Mouse (Mus musculus): ENCODE data around the gene Adrb1. TPM values are rescaled to one million over a fixed set of nuclear protein-coding genes. Genes with fewer than 3 reads are reported as not detected.

Gene Adrb1
- polyA plus RNA-seq, 1 experiment = 6.6 TPM

DNA sequence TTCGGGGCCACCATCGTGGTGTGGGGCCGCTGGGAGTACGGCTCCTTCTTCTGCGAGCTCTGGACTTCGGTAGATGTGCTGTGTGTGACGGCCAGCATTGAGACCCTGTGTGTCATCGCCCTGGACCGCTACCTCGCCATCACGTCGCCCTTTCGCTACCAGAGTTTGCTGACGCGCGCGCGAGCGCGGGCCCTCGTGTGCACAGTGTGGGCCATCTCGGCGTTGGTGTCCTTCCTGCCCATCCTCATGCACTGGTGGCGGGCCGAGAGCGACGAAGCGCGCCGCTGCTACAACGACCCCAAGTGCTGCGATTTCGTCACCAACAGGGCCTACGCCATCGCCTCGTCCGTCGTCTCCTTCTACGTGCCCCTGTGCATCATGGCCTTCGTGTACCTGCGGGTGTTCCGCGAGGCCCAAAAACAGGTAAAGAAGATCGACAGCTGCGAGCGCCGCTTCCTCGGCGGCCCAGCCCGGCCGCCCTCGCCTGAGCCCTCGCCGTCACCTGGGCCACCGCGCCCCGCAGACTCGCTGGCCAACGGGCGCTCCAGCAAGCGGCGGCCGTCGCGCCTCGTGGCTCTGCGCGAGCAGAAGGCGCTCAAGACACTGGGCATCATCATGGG, 822 bp downstream of the Adrb1 start:
- Histone ChIP-seq H3K27ac (ENCODE audit: control insufficient read depth, insufficient read depth, low read length) (no peak overlapping the region), H3K4me1 (replicated peaks; ENCODE audit: control insufficient read depth, insufficient read depth, low read length) (peaks cover 11% of the 10 kb centered on the region; the same call in 1 of the 2 replicates), H3K27me3 (ENCODE audit: control insufficient read depth, insufficient read depth, low read length) (peaks cover 28% of the 10 kb centered on the region), H3K4me3 (ENCODE audit: control insufficient read depth, insufficient read depth, low read length) (peak overlapping the region; percentile 27), H3K36me3 (ENCODE audit: control insufficient read depth, insufficient read depth, low read length) (no peaks in the 10 kb centered on the region)
- DNase-seq = peak; percentile 4
- WGBS = 8% methylated on average over 69 of the region's 69 CpGs
- TF ChIP-seq POLR2A (IDR thresholded peaks at IDR 0.05; ENCODE audit: control insufficient read depth, extremely low read depth, insufficient read depth, low read length, poor library complexity) = no peak
- TF ChIP-seq CTCF (IDR thresholded peaks at IDR 0.05; ENCODE audit: borderline replicate concordance, control insufficient read depth, extremely low read depth, insufficient read depth, low read length, poor library complexity) = no peak

DNA sequence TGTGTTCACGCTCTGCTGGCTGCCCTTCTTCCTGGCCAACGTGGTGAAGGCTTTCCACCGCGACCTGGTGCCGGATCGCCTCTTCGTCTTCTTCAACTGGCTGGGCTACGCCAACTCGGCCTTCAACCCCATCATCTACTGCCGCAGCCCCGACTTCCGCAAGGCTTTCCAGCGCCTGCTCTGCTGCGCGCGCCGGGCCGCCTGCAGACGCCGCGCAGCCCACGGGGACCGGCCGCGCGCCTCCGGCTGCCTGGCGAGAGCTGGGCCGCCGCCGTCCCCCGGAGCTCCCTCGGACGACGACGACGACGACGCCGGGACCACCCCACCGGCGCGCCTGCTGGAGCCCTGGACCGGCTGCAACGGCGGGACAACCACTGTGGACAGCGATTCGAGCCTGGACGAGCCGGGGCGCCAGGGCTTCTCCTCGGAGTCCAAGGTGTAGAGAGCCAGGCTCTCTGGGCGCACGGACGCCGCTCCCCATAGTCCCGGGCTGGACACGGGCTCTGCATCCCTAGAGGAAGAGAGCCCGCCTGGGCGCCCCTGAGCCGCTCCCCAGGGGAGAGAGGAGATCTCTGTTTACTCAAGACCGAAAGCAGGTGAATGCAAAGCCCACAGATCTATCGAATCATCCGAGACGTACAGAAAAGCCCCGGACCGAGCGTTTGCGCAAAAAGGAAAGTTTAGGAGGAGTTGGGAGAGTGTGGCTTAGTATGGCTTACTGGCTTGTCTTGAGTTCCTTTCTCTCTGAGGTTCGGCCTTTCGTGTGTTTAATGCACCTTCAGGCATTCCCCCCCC, 1.5 kb downstream of the Adrb1 start:
- peaks cover 28% of the 10 kb centered on the region for H3K27me3 ChIP-seq (ENCODE audit: control insufficient read depth, insufficient read depth, low read length)
- H3K36me3 ChIP-seq (ENCODE audit: control insufficient read depth, insufficient read depth, low read length) = no peaks in the 10 kb centered on the region
- peak overlapping the region; percentile 27 for H3K4me3 ChIP-seq (ENCODE audit: control insufficient read depth, insufficient read depth, low read length)
- 2% methylated on average over 71 of the region's 71 CpGs for WGBS
- DNase-seq = peak; percentile 6
- TF ChIP-seq POLR2A (IDR thresholded peaks at IDR 0.05; ENCODE audit: control insufficient read depth, extremely low read depth, insufficient read depth, low read length, poor library complexity) = no peak
- TF ChIP-seq CTCF (IDR thresholded peaks at IDR 0.05; ENCODE audit: borderline replicate concordance, control insufficient read depth, extremely low read depth, insufficient read depth, low read length, poor library complexity) = no peak
- no peak overlapping the region for H3K27ac ChIP-seq (ENCODE audit: control insufficient read depth, insufficient read depth, low read length)
- peaks cover 11% of the 10 kb centered on the region; the same call in 1 of the 2 replicates for H3K4me1 ChIP-seq (replicated peaks; ENCODE audit: control insufficient read depth, insufficient read depth, low read length)

- H3K4me1 ChIP-seq (replicated peaks; ENCODE audit: control insufficient read depth, insufficient read depth, low read length) = peaks cover 11% of the 10 kb centered on the region; the same call in 1 of the 2 replicates
- H3K36me3 ChIP-seq (ENCODE audit: control insufficient read depth, insufficient read depth, low read length) = no peaks in the 10 kb centered on the region
- peaks cover 28% of the 10 kb centered on the region for H3K27me3 ChIP-seq (ENCODE audit: control insufficient read depth, insufficient read depth, low read length)
- WGBS = 10% methylated on average over 13 of the region's 13 CpGs
- H3K27ac ChIP-seq (ENCODE audit: control insufficient read depth, insufficient read depth, low read length) = no peak overlapping the region
- no peak for TF ChIP-seq POLR2A (IDR thresholded peaks at IDR 0.05; ENCODE audit: control insufficient read depth, extremely low read depth, insufficient read depth, low read length, poor library complexity)
- no peak for TF ChIP-seq CTCF (IDR thresholded peaks at IDR 0.05; ENCODE audit: borderline replicate concordance, control insufficient read depth, extremely low read depth, insufficient read depth, low read length, poor library complexity)
- peak overlapping the region; percentile 27; the same call in 1 of the 2 replicates for H3K4me3 ChIP-seq (ENCODE audit: control insufficient read depth, insufficient read depth, low read length)
- DNase-seq = no peak
Measured at GRCm38 (mm10) chr19:56724126-56724597, 2.2 kb downstream of the Adrb1 start.

DNA sequence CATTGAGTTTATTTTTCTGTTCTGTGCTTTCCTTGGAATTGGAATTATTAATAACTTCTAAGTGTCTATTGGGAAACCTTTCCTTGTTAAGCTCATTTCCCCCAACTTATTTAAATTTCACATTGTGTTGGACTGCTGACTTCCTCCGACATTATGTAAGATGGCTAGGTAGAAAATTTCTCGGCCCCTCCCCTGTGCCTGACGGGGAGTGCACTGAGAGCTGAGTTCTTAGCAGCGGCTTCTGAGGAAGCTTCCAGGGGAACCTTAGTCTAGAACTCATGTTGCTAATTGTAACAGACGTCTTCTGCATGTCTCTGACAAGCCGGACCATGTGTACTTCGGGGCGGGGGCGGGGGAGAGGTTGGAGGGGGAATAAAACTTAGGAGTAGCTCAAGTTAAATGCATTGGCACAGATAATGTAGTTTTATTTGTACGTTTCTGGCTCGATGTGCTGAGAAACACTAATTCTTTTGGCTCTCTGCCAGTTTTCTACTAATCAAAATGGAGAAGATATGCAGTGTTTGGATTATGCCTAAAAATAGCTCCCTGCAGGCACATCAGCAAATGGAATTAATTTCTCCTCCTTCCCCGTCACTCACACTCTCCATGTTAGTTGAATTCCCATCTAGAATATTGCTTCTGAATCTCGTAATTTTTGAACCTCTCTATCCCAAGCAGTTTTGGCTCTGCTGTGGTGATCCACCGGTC, 5.3 kb downstream of the Adrb1 start:
- WGBS = 69% methylated on average over 14 of the region's 14 CpGs
- Histone ChIP-seq H3K27ac (ENCODE audit: control insufficient read depth, insufficient read depth, low read length) (no peak overlapping the region), H3K4me1 (replicated peaks; ENCODE audit: control insufficient read depth, insufficient read depth, low read length) (peaks cover 11% of the 10 kb centered on the region; the same call in 1 of the 2 replicates), H3K36me3 (ENCODE audit: control insufficient read depth, insufficient read depth, low read length) (no peaks in the 10 kb centered on the region), H3K27me3 (ENCODE audit: control insufficient read depth, insufficient read depth, low read length) (peaks cover 18% of the 10 kb centered on the region), H3K4me3 (ENCODE audit: control insufficient read depth, insufficient read depth, low read length) (no peak overlapping the region)
- DNase-seq = no peak
- no peak for TF ChIP-seq POLR2A (IDR thresholded peaks at IDR 0.05; ENCODE audit: control insufficient read depth, extremely low read depth, insufficient read depth, low read length, poor library complexity)
- TF ChIP-seq CTCF (IDR thresholded peaks at IDR 0.05; ENCODE audit: borderline replicate concordance, control insufficient read depth, extremely low read depth, insufficient read depth, low read length, poor library complexity) = no peak

GRCm38 (mm10) chr19:56734033-56734572, 12.1 kb downstream of the Adrb1 start:
- no peak for DNase-seq
- 52% methylated on average over 7 of the region's 7 CpGs for WGBS
- Histone ChIP-seq H3K4me3 (ENCODE audit: control insufficient read depth, insufficient read depth, low read length) (no peak overlapping the region), H3K27me3 (ENCODE audit: control insufficient read depth, insufficient read depth, low read length) (no peaks in the 10 kb centered on the region), H3K36me3 (ENCODE audit: control insufficient read depth, insufficient read depth, low read length) (no peaks in the 10 kb centered on the region), H3K4me1 (replicated peaks; ENCODE audit: control insufficient read depth, insufficient read depth, low read length) (no peaks in the 10 kb centered on the region), H3K27ac (ENCODE audit: control insufficient read depth, insufficient read depth, low read length) (no peak overlapping the region)
- TF ChIP-seq POLR2A (IDR thresholded peaks at IDR 0.05; ENCODE audit: control insufficient read depth, extremely low read depth, insufficient read depth, low read length, poor library complexity) = no peak
- TF ChIP-seq CTCF (IDR thresholded peaks at IDR 0.05; ENCODE audit: borderline replicate concordance, control insufficient read depth, extremely low read depth, insufficient read depth, low read length, poor library complexity) = no peak

DNA sequence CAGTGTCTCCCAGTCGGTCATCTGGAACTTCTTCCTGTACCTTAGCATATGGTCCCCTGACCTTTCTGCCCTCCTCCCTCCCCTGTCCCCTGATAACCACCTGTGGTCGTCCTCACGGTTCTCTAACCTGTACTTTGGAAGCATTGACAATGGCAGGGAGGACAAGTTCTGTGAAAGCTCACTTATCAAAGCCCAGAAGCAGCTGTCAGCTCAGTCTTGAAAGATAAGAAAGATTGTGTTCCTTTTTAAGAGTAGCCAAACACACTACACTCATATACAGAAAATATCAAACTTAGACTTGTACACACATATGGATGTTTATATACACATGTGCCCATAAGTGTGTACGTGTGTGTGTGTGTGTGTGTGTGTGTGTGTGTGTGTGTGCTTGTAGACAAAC, 13.7 kb downstream of the Adrb1 start:
- no peak for TF ChIP-seq CTCF (IDR thresholded peaks at IDR 0.05; ENCODE audit: borderline replicate concordance, control insufficient read depth, extremely low read depth, insufficient read depth, low read length, poor library complexity)
- no peak for TF ChIP-seq POLR2A (IDR thresholded peaks at IDR 0.05; ENCODE audit: control insufficient read depth, extremely low read depth, insufficient read depth, low read length, poor library complexity)
- WGBS = 65% methylated on average over 4 of the region's 4 CpGs
- DNase-seq = no peak
- Histone ChIP-seq H3K36me3 (ENCODE audit: control insufficient read depth, insufficient read depth, low read length) (no peaks in the 10 kb centered on the region), H3K27ac (ENCODE audit: control insufficient read depth, insufficient read depth, low read length) (no peak overlapping the region), H3K4me1 (replicated peaks; ENCODE audit: control insufficient read depth, insufficient read depth, low read length) (no peaks in the 10 kb centered on the region), H3K27me3 (ENCODE audit: control insufficient read depth, insufficient read depth, low read length) (no peaks in the 10 kb centered on the region), H3K4me3 (ENCODE audit: control insufficient read depth, insufficient read depth, low read length) (no peak overlapping the region)

Data from thymus, adult 2 months (tissue).